Mouse (Mus musculus): ENCODE measurements around the gene Ndel1. TPM values are rescaled to one million over a fixed set of nuclear protein-coding genes. Genes with fewer than 3 reads are reported as not detected.

Gene Ndel1
- total RNA-seq, 2 experiments from 2014 or later: 78.2 to 106 TPM

DNA sequence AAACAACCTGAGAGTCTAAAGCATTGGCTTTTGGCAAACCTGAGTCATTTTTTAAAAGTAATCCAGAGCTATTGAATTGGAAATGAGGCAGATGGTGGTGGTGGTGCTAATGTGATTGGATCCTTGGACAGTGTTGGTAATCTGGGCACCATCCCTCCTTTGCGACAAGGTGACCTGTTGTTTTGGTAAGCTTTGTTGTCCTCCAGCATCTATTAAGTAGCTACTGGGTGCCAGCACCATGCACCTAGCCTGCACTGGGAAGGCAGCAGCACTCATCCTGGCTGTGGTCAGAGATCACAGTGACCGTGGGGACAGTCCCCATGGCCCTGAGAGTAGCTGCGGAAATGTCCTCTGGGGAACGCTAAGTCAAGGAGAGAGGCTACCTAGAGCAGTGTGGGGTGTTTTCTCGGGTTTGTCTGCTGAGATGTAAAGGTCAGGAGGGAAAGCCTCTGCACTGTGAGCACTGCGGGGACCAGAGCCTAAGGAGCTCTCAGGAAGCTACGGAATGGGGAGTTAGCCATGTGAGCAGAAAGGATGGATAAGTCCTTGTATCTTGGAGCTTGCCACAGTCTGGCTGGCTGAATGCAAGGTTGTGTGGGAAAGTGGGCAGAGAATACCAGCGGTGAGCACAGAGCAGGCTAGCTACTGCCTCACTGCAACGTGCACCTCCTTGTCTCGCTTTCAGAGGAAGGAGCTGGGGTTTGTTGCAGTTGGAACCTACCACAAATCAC is 91.8 kb downstream of the Ndel1 start:
- DNase-seq (ENCODE audit: low spot score): no peak

DNA sequence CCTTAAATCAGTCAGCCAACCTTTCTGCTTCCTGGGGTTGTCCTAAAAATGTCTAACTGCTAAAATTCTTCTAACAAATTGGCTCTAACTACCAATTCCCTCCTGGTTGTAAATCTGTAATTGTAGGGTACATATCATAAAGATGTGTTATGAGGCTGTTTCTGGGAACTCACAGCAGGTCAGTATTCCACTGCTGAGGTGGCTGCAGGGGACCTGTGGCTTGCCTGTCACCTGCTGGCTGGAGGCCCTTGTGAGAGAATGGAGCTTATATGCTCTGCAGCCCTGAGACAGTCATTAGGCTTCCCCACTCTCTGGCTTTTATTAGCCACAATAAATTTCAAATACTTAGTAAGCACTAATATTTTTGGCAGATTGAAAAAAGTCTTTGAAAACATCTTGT is 92.8 kb downstream of the Ndel1 start:
- no peak for DNase-seq (ENCODE audit: low spot score)

DNA sequence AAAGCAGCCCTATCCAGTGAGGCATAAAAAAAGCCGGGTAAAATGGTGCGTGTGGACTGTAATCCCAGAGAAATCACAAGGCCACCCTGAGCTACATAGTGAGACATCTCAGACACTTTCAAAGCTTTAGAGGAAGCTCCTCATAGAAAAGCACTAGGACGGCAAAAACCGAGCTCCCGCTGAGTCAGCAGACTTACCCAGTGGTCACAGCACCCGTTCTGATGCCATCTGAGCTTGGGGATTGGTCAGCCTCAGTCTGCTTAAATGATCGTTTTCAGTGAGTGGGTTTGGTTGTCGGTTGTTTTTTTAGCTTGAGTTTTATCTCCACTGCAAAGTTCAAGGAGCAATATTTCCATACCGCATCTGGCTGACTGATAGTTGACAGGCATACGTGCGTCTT is 93.7 kb downstream of the Ndel1 start:
- no peak for DNase-seq (ENCODE audit: low spot score)

DNA sequence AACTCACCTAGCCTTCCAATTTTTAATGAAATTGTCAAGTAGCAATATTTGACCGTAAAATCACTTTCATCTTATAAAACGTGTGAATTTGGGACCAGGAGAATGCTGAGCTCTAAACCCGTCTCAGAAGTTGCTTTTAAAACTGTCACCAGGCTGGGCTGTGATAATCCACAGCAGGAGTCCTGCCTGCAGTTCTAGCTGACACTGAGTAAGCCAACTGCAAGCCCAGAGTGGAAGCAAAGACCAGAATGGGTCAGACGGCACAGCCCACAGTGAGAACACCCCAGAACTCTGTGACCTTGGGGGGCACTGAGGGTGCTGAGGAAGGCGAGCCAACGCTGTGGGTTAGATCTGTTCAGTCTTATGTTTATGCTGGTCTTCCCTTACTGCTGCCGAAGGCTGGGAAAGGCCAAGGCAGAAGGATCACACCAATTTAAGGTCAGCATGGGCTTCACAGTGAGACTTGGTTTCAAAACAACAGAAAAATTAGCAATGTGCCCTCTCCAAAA is 95.5 kb downstream of the Ndel1 start:
- no peak for DNase-seq (ENCODE audit: low spot score)

Other genes with a start within 250 kb of the Ndel1 start
- 10 to 100 TPM; 10.5 to 35.1 TPM for gene Myh10, start 180.3 kb downstream of the Ndel1 start, total RNA-seq (2021)
- not detected for gene Rnf222, start 16.7 kb upstream of the Ndel1 start, total RNA-seq (2021)
- gene Rpl26, start 29.7 kb upstream of the Ndel1 start, total RNA-seq (2021): 100 to 1,000 TPM; 639 to 682 TPM
- gene Odf4, start 55.2 kb upstream of the Ndel1 start, total RNA-seq (2021): not detected
- 1 to 10 TPM; 5.8 to 9.7 TPM for gene Arhgef15, start 85.6 kb upstream of the Ndel1 start, total RNA-seq (2021)
- gene Slc25a35, start 96.3 kb upstream of the Ndel1 start, total RNA-seq (2021): 1 to 10 TPM; 4.8 to 5.2 TPM
- 10 to 100 TPM; 59.5 to 62.4 TPM for gene Rangrf, start 103.3 kb upstream of the Ndel1 start, total RNA-seq (2021)
- 1 to 10 TPM; 7.0 to 9.6 TPM for gene Pfas, start 136.6 kb upstream of the Ndel1 start, total RNA-seq (2021)
- 1 to 10 TPM; 9.4 to 9.5 TPM for gene Ctc1, start 144.1 kb upstream of the Ndel1 start, total RNA-seq (2021)
- not detected for gene Aurkb, start 173.8 kb upstream of the Ndel1 start, total RNA-seq (2021)
- 10 to 100 TPM; 20.0 to 23.5 TPM for gene Borcs6, start 187.9 kb upstream of the Ndel1 start, total RNA-seq (2021)
- 1 to 10 TPM; 3.5 to 3.7 TPM for gene Tmem107, start 198.9 kb upstream of the Ndel1 start, total RNA-seq (2021)
- gene Vamp2, start 216.6 kb upstream of the Ndel1 start, total RNA-seq (2021): 10 to 100 TPM; 37.4 to 39.3 TPM
- gene Per1, start 223.4 kb upstream of the Ndel1 start, total RNA-seq (2021): 10 to 100 TPM; 41.9 to 72.2 TPM
- gene Hes7, start 248.5 kb upstream of the Ndel1 start, total RNA-seq (2021): not detected

Data from gastrocnemius, adult 18-20 months (tissue).